ENCODE assay signal across 15 mouse cellular contexts in the genomic region with DNA sequence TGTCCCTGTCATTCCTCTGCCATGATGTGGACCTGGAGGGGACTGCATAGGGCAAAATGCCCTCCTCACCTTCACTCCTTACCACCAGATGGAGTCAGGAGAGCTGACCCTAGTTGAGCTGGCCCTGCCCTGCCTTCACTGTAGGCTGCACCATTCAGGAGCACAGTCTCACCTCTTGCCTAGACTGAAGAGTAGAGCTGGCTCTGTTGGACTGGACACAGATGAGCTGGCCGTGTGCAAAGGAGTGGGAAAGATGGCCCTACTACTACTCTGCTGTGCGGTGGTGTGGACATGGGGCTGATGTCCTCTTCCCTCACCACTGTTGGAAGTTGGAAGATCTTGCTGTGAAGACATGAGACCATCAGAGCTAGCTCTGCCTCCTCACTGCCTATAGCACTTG.
"Had no signal": no experiment of that assay in that cellular context is flagged by ENCODE, and none has a peak within 500 bp of the region (broad histone marks: within the 10 kb centered on the region; RNA-seq: fewer than 3 reads in every experiment).

No protein-coding gene starts in this region.

- H3K4me3 ChIP-seq: midbrain, embryonic 10.5 days; midbrain, embryonic 12.5 days; neural tube, embryonic 12.5 days; stomach, embryonic 15.5 days had no signal

- H3K4me1 ChIP-seq: midbrain, embryonic 10.5 days; midbrain, embryonic 12.5 days; neural tube, embryonic 12.5 days; stomach, embryonic 15.5 days had no signal

- H3K9me3 ChIP-seq: midbrain, embryonic 10.5 days; midbrain, embryonic 12.5 days; neural tube, embryonic 12.5 days; stomach, embryonic 15.5 days had no signal

- H3K9ac ChIP-seq: liver, embryonic 14.5 days; lung, embryonic 14.5 days; midbrain, embryonic 12.5 days; neural tube, embryonic 12.5 days; stomach, embryonic 15.5 days had no signal

- DNase-seq: lung, adult 18-20 months; lung, embryonic 14.5 days; lung, postnatal 10 days; lung, postnatal 4 days; midbrain, embryonic 14.5 days; right cerebral cortex, postnatal 14 days; thymus, adult 2 months; thymus, postnatal 25 days had no signal

- H3K4me2 ChIP-seq: lung, embryonic 14.5 days; midbrain, embryonic 12.5 days; neural tube, embryonic 12.5 days; stomach, embryonic 15.5 days had no signal

- ATAC-seq: midbrain, embryonic 16.5 days had no signal

- H3K27ac ChIP-seq: liver, embryonic 14.5 days; midbrain, embryonic 10.5 days; midbrain, embryonic 12.5 days; neural tube, embryonic 12.5 days; stomach, embryonic 15.5 days; stomach, postnatal 0 days had no signal

- H3K27me3 ChIP-seq: midbrain, embryonic 12.5 days; neural tube, embryonic 12.5 days; stomach, embryonic 15.5 days had no signal

- H3K36me3 ChIP-seq: midbrain, embryonic 10.5 days; midbrain, embryonic 12.5 days; neural tube, embryonic 12.5 days; stomach, embryonic 15.5 days had no signal
